Mouse (Mus musculus): ENCODE measurements at regions not wholly inside any gene's neighbourhood (a gene's known extent, or its start where the extent isn't known, plus 50 kb on each side); places are given as distances from the start of the nearest gene placed in this dataset.

- no peak for DNase-seq (ENCODE audit: low spot score)
Measured at GRCm38 (mm10) chr1:137636947-137637346, 538.6 kb downstream of the Ptprc start.

- DNase-seq (ENCODE audit: low spot score) = no peak
Measured at GRCm38 (mm10) chr1:137636321-137636944, 539.1 kb downstream of the Ptprc start.

- DNase-seq (ENCODE audit: low spot score) = no peak
Measured at GRCm38 (mm10) chr1:137635781-137636180, 539.7 kb downstream of the Ptprc start.

- no peak for DNase-seq (ENCODE audit: low spot score)
Measured at GRCm38 (mm10) chr1:137631546-137631945, 544.0 kb downstream of the Ptprc start.

- DNase-seq (ENCODE audit: low spot score) = no peak
Measured at GRCm38 (mm10) chr1:137620672-137621071, 554.8 kb downstream of the Ptprc start.

DNA sequence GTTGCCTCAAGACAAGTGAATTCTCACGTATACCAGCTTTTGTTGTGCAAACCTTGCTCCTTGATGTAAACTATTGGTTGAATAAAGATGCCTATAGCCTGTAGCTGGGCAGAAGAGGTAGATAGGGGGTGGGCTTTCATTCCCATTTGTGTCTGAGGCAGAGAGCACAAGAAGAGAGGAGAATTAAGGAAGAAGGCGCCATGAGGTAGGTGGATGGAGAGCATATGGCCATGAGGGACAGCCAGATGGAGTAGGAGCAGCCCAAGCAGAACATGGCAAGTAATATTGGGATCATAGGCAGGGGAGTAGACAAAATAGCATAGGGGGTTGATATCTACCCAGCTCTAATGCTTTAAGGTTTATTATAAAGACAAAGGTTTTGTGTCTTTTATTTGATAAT, 557.3 kb downstream of the Ptprc start:
- no peak for DNase-seq (ENCODE audit: low spot score)

DNA sequence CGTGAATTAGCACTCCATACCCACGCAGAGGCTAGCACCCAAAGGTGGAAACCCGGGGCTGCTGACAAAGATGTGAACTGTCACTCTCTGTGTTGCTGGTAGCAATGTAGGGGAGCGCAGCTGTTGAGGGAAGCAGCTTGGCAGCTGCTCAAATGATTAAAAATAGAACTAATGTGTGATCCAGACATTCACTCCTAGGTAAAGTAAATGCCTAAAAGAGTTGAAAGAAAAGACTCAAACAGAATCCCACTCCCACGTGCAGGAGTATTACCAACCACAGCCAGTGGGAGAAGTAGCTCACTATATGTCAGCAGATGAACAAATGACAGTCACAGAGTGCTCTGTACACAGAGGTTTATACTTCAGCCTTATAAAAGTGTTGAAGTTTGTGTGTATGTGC, 558.0 kb downstream of the Ptprc start:
- DNase-seq (ENCODE audit: low spot score) = no peak

- no peak for DNase-seq (ENCODE audit: low spot score)
Measured at GRCm38 (mm10) chr1:137606716-137607115, 568.8 kb downstream of the Ptprc start.

- no peak for DNase-seq (ENCODE audit: low spot score)
Measured at GRCm38 (mm10) chr1:137605890-137606663, 569.4 kb downstream of the Ptprc start.

DNA sequence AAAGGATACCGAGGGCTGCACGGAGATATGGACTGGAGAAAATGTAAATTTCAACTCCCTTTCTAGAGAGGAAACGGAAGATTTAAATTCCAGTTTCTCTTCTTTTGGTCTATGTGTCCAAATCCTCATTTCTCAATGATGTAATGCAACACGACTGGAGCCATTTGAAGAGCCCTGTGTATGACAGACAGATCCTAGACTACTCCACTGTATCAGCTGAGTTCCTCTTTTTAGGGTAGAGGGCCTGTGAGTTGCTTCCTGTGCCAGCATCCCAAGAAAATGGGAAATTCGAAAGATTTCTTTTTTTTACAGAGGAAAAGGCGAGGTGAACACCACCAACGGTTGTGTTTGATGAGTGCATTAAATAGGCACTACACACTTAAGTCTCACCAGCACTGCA, 581.8 kb downstream of the Ptprc start:
- no peak for DNase-seq (ENCODE audit: low spot score)

- no peak for DNase-seq (ENCODE audit: low spot score)
Measured at GRCm38 (mm10) chr1:137591891-137592290, 583.6 kb downstream of the Ptprc start.

GRCm38 (mm10) chr1:137591295-137591694, 584.2 kb downstream of the Ptprc start:
- no peak for DNase-seq (ENCODE audit: low spot score)

DNA sequence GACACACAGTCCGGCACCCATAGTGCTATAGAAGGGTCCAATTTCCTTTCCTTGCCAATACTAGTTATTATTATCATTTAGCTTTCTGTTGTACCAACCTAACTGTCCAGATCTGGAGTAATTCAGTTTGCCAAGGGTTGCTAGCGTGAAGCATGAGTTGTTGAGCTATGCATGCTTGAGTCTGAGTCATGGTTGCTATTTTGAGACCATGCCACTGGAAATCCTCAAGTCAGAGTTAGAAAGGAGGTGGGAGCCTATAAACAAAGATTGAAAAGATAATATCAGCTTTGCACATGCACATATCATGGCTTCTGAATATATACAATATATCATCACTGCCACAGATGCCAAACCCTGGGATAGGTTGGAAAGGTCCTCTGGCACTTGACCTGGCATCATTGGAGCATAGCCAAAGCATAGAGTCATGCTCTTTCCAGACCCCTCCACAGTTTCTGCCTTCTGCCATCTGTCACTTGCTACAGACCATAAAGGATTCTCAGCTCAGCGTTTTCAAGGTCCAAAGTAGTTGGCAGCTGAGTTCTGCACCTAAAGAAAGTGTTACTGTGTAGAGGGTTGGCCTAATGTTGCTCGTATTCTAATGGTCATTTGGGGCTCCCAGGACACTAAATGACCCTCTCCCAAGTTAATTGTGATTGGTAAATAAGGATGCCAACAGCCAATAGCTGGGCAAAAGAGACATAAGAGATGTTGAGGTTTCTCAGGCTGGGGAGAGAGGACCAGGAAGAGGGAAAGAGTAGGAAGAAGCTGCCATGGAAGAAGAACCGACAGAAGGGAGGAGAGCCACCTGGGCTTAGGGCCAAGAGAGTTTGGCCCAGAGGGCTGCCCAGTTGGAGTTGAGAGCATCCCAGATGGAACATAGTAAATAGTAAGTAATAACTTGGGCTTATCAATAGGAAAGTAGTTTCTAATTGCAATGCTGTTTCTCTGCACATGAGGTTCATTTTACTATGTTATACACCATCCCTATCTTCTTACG, 586.9 kb downstream of the Ptprc start:
- no peak for DNase-seq (ENCODE audit: low spot score)

DNA sequence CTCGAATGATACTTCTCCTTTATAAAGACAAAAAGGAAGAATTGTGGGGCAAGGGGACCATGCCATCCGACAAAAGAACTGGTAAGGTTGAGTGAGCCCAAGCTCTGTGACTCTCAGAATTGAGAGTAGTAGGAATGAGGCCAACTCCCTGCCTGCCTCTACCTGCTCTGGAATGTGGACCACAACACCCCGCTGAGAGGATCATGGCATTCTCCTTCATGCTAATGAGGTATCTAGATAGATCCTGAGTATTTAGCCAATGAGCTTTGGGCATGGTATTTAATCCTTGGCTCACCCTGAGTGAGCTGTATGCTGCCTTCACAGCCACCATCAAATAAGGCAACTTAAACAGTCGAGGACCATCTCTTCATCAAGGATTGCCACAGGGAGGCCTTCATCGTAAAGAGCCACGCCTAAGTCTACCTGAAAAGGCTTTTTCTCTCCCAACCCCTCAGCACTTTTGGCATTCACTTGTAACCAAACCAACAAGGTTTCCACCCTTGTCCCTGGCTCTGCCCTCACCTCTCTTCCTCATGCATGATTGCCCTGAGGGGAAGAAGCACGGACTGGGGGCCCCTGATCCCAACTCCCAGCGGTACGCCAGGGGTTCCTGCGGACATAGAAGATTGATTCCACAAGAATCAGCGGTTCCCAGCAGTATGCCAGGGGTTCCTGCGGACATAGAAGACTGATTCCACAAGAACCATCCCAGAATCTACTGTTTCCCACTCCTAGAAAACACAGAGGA, 587.9 kb downstream of the Ptprc start:
- DNase-seq (ENCODE audit: low spot score) = no peak

- DNase-seq (ENCODE audit: low spot score) = no peak
Measured at GRCm38 (mm10) chr1:137584696-137585095, 590.8 kb downstream of the Ptprc start.

GRCm38 (mm10) chr1:137584104-137584675, 591.3 kb downstream of the Ptprc start:
- no peak for DNase-seq (ENCODE audit: low spot score)

DNA sequence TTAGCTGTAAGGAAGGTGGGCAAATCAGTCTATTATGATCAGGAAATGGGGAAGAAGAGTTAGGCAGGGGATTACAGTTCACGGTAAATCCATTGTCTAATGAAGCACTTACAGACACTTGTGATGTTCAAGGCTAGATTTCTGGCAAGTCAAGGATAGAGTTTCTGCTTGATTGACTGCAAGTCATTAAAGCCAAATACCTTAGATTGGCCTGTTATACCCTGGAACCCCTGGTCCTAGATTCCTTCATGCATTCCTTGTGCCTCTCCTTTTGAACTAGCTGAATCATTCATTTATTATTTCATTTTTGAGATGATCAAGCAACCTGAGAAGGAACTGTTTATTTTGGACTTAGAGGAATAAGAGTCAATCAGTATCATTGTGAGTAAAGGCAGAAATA, 597.9 kb downstream of the Ptprc start:
- no peak for DNase-seq (ENCODE audit: low spot score)

DNA sequence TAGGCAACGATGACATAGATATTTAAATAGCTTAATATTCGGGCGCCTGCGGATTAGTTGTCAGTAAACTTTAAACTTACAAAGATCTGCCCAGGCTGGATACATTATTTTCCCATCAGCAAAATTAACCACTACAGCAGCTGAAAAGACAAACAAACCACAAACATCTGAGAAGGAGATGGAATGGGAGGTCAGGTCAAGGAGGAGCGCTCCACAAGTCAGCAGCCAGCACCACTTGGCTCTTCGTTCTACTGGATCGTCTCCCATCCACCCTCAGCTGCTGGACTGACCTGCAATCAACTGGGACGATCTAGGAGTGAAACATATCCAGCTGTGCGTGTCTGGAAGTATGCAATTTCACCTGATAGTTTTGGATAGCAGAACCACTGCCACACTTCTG, 599.3 kb downstream of the Ptprc start:
- no peak for DNase-seq (ENCODE audit: low spot score)

DNA sequence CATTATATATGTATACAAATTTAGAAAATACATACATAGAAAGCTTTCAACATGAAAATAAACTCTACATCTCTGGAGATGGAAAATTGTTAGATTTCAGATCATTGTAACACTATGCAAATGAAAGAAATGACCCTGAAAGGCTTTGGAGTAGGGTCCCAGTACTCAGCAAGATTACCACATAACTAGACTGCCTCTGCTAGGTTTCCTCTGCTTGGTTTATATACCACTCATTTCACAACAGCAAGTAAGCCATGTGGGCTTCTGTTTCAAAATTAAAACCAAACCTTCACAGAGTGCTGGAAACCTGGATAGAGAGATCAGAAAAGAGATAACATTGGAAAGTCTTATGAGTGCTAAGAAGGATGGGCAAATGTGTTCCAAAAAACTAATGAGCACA, 600.1 kb downstream of the Ptprc start:
- no peak for DNase-seq (ENCODE audit: low spot score)

DNA sequence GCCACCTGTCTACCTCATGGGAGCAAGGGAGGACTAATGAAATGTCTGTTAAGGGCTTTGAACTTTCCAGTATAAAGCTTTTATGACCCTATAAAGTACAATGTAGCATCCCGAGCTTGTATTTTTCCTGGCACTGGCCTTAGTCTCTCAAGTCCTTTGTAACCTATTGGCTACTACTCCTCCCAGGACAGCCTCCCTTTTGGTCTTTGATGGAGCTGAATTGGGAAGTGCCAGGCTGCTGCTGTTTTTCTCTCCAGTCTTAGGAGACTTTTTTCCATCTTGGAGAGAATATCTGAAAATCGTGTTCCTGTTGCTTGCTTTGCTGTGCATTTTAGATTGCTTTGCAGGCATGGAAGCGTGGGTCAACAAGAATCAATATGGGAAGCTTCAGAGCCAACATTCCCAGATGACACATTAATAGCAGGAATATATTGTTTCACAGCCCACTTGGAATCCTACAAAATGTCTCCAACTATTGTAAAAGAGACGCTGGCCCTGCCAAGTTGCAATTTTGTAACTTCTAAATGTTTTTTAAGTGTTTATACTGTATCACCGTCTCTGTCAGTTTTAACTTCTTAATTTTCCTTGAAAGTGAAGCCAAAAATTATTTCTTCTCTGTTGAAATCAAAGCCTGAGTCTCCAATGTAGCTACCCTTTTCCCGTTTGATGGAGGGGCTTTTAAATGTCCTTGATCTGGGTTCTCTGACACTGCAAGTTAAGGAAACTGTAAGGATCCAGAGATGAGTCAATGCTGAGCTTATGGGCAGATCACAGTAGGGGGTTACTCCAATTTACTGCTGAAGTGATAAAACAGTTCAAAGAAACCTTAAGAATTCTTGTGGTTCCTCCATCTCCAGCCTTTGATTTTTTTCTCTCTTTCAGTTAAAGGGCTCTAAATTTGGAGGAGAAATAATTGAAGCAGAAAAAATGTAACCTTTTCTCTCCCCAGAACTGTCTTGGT, 603.3 kb downstream of the Ptprc start:
- no peak for DNase-seq (ENCODE audit: low spot score)

Measured in ovary, postnatal 14 days (tissue).